19 mouse cellular contexts compared by ENCODE assay signal in the genomic region with DNA sequence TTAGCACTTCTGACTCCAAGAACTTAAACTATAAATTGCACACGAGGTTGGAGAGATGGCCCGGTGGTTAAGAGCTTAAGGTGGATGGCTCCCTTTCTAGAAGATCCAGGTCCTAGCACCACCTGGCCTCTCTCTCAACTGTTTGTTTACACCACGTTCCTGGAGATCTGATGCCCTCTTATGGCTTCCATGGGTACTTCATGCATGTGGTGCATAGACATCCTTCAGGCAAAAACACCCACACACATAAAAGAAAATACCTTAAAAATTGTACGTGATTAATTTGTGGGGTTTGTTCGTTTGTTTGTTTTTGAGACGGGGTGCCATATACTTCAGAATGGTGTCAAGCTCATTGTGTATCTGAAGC. TPM values are rescaled to one million over a fixed set of nuclear protein-coding genes. Genes with fewer than 3 reads are reported as not detected.
DNase-seq lines count a peak whose midpoint lies in the region; ATAC-seq and TF ChIP-seq lines count a peak whose summit lies in the region.
"Had no signal": no experiment of that assay in that cellular context is flagged by ENCODE, and none has a peak within 500 bp of the region (broad histone marks: within the 10 kb centered on the region; RNA-seq: fewer than 3 reads in every experiment).

No protein-coding gene starts in this region.

- TF ChIP-seq CTCF in kidney, postnatal 0 days (IDR thresholded peaks at IDR 0.05; ENCODE audit: low read depth): peak; percentile 37

- H3K36me3 ChIP-seq in kidney, postnatal 0 days (ENCODE audit: insufficient read depth, low read length): no peaks in the 10 kb centered on the region
- H3K36me3 ChIP-seq: embryonic facial prominence, embryonic 12.5 days; forebrain, embryonic 12.5 days; intestine, embryonic 15.5 days; midbrain, embryonic 12.5 days had no signal

- H3K9me3 ChIP-seq in kidney, postnatal 0 days (replicated peaks; ENCODE audit: low read length): no peaks in the 10 kb centered on the region
- H3K9me3 ChIP-seq: embryonic facial prominence, embryonic 12.5 days; forebrain, embryonic 12.5 days; intestine, embryonic 15.5 days; midbrain, embryonic 12.5 days had no signal

- H3K9ac ChIP-seq in kidney, postnatal 0 days (ENCODE audit: low read depth, low read length): no peak overlapping the region
- H3K9ac ChIP-seq: embryonic facial prominence, embryonic 12.5 days; forebrain, embryonic 12.5 days; intestine, embryonic 15.5 days; midbrain, embryonic 12.5 days had no signal

- no peak overlapping the region for H3K4me2 ChIP-seq in kidney, postnatal 0 days (ENCODE audit: low read length)
- H3K4me2 ChIP-seq: embryonic facial prominence, embryonic 12.5 days; forebrain, embryonic 12.5 days; intestine, embryonic 15.5 days; midbrain, embryonic 12.5 days had no signal

- no peak for ATAC-seq in kidney, postnatal 0 days (replicated peaks; ENCODE audit: low FRiP score, low read depth)
- 0 out of 2 replicates have a peak, but pooled peaks have one; percentile 49 for ATAC-seq in erythroid progenitor cell, adult 5-6 weeks (replicated peaks; ENCODE audit: low FRiP score, poor library complexity, severe bottlenecking)
- ATAC-seq: intestine, embryonic 15.5 days had no signal

- no peaks in the 10 kb centered on the region for H3K4me1 ChIP-seq in kidney, postnatal 0 days (replicated peaks; ENCODE audit: insufficient read depth, low read length)
- H3K4me1 ChIP-seq: embryonic facial prominence, embryonic 12.5 days; forebrain, embryonic 12.5 days; intestine, embryonic 15.5 days; midbrain, embryonic 12.5 days had no signal

- no peaks in the 10 kb centered on the region for H3K27me3 ChIP-seq in kidney, postnatal 0 days (ENCODE audit: insufficient read depth, low read length)
- H3K27me3 ChIP-seq: embryonic facial prominence, embryonic 12.5 days; forebrain, embryonic 12.5 days; intestine, embryonic 15.5 days; midbrain, embryonic 12.5 days had no signal

- no peak overlapping the region for H3K4me3 ChIP-seq in kidney, postnatal 0 days (replicated peaks; ENCODE audit: low read depth, low read length)
- H3K4me3 ChIP-seq: embryonic facial prominence, embryonic 12.5 days; forebrain, embryonic 12.5 days; intestine, embryonic 15.5 days; midbrain, embryonic 12.5 days had no signal

- H3K27ac ChIP-seq in kidney, postnatal 0 days: no peak overlapping the region
- H3K27ac ChIP-seq: embryonic facial prominence, embryonic 12.5 days; forebrain, embryonic 12.5 days; intestine, embryonic 15.5 days; midbrain, embryonic 12.5 days had no signal

- no peak for DNase-seq in kidney, postnatal 0 days (ENCODE audit: low spot score)
- DNase-seq in kidney, postnatal 25 days: no peak
- DNase-seq in A20 (ENCODE audit: low read depth, low spot score) (peak; percentile 26), ES-CJ7 (ENCODE audit: low read depth, low spot score) (peak; percentile 56)
- DNase-seq in embryo, embryonic 10.5 days (ENCODE audit: low spot score): no peak
- no peak for DNase-seq in left cerebral cortex, postnatal 10 days (ENCODE audit: extremely low spot score in 1 of 2, low spot score in 2 of 2)
- DNase-seq: adrenal gland, postnatal 10 days; cerebellum, postnatal 14 days; kidney, postnatal 4 days; thymus, adult 18-20 months had no signal

- intact Hi-C loops in left cerebral cortex, postnatal 10 days (cut with DNase I): no loop called here

- 78% methylated on average over 6 of the region's 6 CpGs for WGBS in kidney, postnatal 0 days

RNA-seq across cellular contexts. Expression of a gene that starts 10.6 kb away (rescaled TPM):
- polyA plus RNA-seq in kidney, postnatal 0 days (2015; fragmentation: Nextera tagmentation; extraction: Ambion mirVana): 0.27 TPM in 1 of 2 replicates, not detected in the other
- total RNA-seq in erythroid progenitor cell, adult 5-6 weeks (2015; ENCODE audit: low replicate concordance): not detected in 2 replicates
- total RNA-seq in erythroid progenitor cell, adult 5-6 weeks (2017; ENCODE audit: low replicate concordance): not detected in 2 replicates
- not detected for total RNA-seq in left cerebral cortex, postnatal 10 days (2021)
- total RNA-seq: adrenal gland, postnatal 10 days; hematopoietic stem cell, adult 5-6 weeks; left cerebral cortex, adult 18-20 months had no signal
- polyA plus RNA-seq: embryonic facial prominence, embryonic 12.5 days; forebrain, embryonic 12.5 days; intestine, embryonic 15.5 days; limb, embryonic 14.5 days; lung, embryonic 16.5 days; midbrain, embryonic 12.5 days had no signal

RNA-seq across cellular contexts. Expression of a gene that starts 10.9 kb away (rescaled TPM):
- polyA plus RNA-seq in kidney, postnatal 0 days (2015; fragmentation: Nextera tagmentation; extraction: Ambion mirVana): not detected in 2 replicates
- not detected in 2 replicates for total RNA-seq in erythroid progenitor cell, adult 5-6 weeks (2015; ENCODE audit: low replicate concordance)
- not detected in 2 replicates for total RNA-seq in erythroid progenitor cell, adult 5-6 weeks (2017; ENCODE audit: low replicate concordance)
- total RNA-seq in left cerebral cortex, postnatal 10 days (2021): not detected
- total RNA-seq: adrenal gland, postnatal 10 days; hematopoietic stem cell, adult 5-6 weeks; left cerebral cortex, adult 18-20 months had no signal
- polyA plus RNA-seq: embryonic facial prominence, embryonic 12.5 days; forebrain, embryonic 12.5 days; intestine, embryonic 15.5 days; limb, embryonic 14.5 days; lung, embryonic 16.5 days; midbrain, embryonic 12.5 days had no signal

RNA-seq across cellular contexts. Expression of a gene that starts 17.2 kb away (rescaled TPM):
- 1.1 and 1.8 TPM in 2 replicates for polyA plus RNA-seq in kidney, postnatal 0 days (2015; fragmentation: Nextera tagmentation; extraction: Ambion mirVana)
- total RNA-seq in erythroid progenitor cell, adult 5-6 weeks (2015; ENCODE audit: low replicate concordance): not detected in 2 replicates
- not detected in 2 replicates for total RNA-seq in erythroid progenitor cell, adult 5-6 weeks (2017; ENCODE audit: low replicate concordance)
- total RNA-seq in left cerebral cortex, postnatal 10 days (2021): not detected
- total RNA-seq: adrenal gland, postnatal 10 days; hematopoietic stem cell, adult 5-6 weeks; left cerebral cortex, adult 18-20 months had no signal
- polyA plus RNA-seq: embryonic facial prominence, embryonic 12.5 days; forebrain, embryonic 12.5 days; intestine, embryonic 15.5 days; limb, embryonic 14.5 days; lung, embryonic 16.5 days; midbrain, embryonic 12.5 days had no signal

RNA-seq across cellular contexts. Expression of a gene that starts 24.0 kb away (rescaled TPM):
- polyA plus RNA-seq in kidney, postnatal 0 days (2015; fragmentation: Nextera tagmentation; extraction: Ambion mirVana): 0.17 TPM in 1 of 2 replicates, not detected in the other
- total RNA-seq in erythroid progenitor cell, adult 5-6 weeks (2015; ENCODE audit: low replicate concordance): not detected in 2 replicates
- total RNA-seq in erythroid progenitor cell, adult 5-6 weeks (2017; ENCODE audit: low replicate concordance): not detected in 2 replicates
- not detected for total RNA-seq in left cerebral cortex, postnatal 10 days (2021)
- total RNA-seq: adrenal gland, postnatal 10 days; hematopoietic stem cell, adult 5-6 weeks; left cerebral cortex, adult 18-20 months had no signal
- polyA plus RNA-seq: embryonic facial prominence, embryonic 12.5 days; forebrain, embryonic 12.5 days; intestine, embryonic 15.5 days; limb, embryonic 14.5 days; lung, embryonic 16.5 days; midbrain, embryonic 12.5 days had no signal

RNA-seq across cellular contexts. Expression of a gene that starts 36.4 kb away (rescaled TPM):
- polyA plus RNA-seq in kidney, postnatal 0 days (2015; fragmentation: Nextera tagmentation; extraction: Ambion mirVana): not detected in 2 replicates
- not detected in 2 replicates for total RNA-seq in erythroid progenitor cell, adult 5-6 weeks (2015; ENCODE audit: low replicate concordance)
- total RNA-seq in erythroid progenitor cell, adult 5-6 weeks (2017; ENCODE audit: low replicate concordance): not detected in 2 replicates
- total RNA-seq in left cerebral cortex, postnatal 10 days (2021): not detected
- total RNA-seq: adrenal gland, postnatal 10 days; hematopoietic stem cell, adult 5-6 weeks; left cerebral cortex, adult 18-20 months had no signal
- polyA plus RNA-seq: embryonic facial prominence, embryonic 12.5 days; forebrain, embryonic 12.5 days; intestine, embryonic 15.5 days; limb, embryonic 14.5 days; lung, embryonic 16.5 days; midbrain, embryonic 12.5 days had no signal

Comparison
In these comparisons a context has a peak if more than half of its experiments do, and no peak if none do; other contexts are left out.
1. DNase-seq: peak in A20 (single experiment) and ES-CJ7 (single experiment); none in kidney, postnatal 0 days (single experiment), kidney, postnatal 25 days (0 of 2), embryo, embryonic 10.5 days (single experiment) and left cerebral cortex, postnatal 10 days (0 of 2).